Mouse (Mus musculus): ENCODE measurements around the gene Sacs. TPM values are rescaled to one million over a fixed set of nuclear protein-coding genes. Genes with fewer than 3 reads are reported as not detected.

Sacs gene
- polyA plus RNA-seq, 1 experiment = 12.1 TPM

GRCm38 (mm10) chr14:61164461-61164860, 26.2 kb downstream of the Sacs start:
- DNase-seq (ENCODE audit: low read depth) = peak; percentile 47
- TF ChIP-seq CTCF (IDR thresholded peaks at IDR 0.05; ENCODE audit: borderline replicate concordance, extremely low read depth, insufficient read depth, insufficient read length) (no peak), POLR2A (IDR thresholded peaks at IDR 0.05; ENCODE audit: borderline replicate concordance, extremely low read depth, insufficient read depth, insufficient read length, poor library complexity, severe bottlenecking) (no peak)

- no peak for DNase-seq (ENCODE audit: low read depth)
- TF ChIP-seq CTCF (IDR thresholded peaks at IDR 0.05; ENCODE audit: borderline replicate concordance, extremely low read depth, insufficient read depth, insufficient read length) = no peak
- no peak for TF ChIP-seq POLR2A (IDR thresholded peaks at IDR 0.05; ENCODE audit: borderline replicate concordance, extremely low read depth, insufficient read depth, insufficient read length, poor library complexity, severe bottlenecking)
Measured at GRCm38 (mm10) chr14:61165929-61166328, 27.7 kb downstream of the Sacs start.

DNA sequence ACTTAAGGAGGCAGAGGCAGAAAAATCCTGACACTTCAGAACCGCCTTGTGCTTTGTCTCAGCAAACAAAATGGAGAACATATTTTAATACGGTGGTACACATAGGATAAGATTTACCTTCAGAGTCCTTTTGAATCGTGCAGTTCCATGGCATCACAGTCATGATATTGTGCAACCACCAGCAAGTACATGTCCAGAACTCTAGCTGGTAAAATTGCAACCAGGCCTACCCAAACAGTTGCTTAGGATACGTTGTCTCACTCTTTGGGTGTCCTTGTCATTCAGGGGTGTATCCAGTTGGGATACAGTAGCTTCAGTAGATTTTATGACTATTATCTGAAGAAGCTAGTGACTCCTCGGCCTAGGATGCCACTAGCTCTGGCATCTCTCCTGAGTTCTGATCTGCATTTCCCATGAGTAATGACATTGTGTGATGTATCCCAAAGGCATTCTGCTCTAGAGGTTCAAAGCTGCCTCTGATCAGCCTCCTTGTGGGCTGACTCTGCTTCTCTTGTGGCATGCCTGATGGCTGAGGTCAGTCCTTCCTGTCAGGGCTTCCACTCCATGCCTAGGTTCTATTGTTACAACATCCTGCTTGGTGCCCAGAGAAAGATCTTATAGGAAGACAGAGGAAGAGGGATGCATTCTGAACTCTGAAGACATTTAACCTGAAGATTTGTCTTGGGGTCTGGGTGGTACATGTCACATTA, 33.2 kb downstream of the Sacs start:
- no peak for DNase-seq (ENCODE audit: low read depth)
- TF ChIP-seq CTCF (IDR thresholded peaks at IDR 0.05; ENCODE audit: borderline replicate concordance, extremely low read depth, insufficient read depth, insufficient read length) (no peak), POLR2A (IDR thresholded peaks at IDR 0.05; ENCODE audit: borderline replicate concordance, extremely low read depth, insufficient read depth, insufficient read length, poor library complexity, severe bottlenecking) (no peak)

DNA sequence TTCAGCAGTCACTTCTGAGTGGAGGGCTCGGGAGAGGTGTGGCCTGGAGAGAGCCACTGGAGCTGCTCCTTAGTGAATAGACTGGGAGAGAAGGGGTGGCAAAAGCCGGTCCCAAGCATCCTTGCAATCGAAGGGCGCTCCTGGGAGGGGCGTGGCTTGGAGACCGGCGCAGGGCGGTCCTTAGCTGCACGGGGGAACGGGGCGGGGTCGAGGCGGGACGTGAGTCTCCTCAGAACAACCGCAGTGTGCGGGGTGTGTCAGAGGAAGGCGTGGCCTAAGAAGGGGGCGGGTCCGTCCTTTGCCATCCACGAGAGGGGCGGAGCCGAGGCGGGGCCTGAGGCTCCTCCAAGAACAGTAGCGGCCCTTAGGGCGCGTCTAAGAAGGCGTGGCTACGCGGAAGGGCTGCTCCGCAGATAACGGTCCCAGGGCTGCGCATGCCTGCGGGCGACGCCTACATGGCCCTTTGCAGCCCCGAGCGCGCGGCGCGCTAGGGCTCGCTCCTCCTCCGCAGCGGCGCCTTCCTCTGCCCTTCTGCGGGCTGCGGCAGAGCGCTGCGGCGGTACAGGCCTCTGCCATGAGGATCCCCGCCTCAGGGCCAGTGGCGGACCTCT, 34.4 kb downstream of the Sacs start:
- TF ChIP-seq POLR2A (IDR thresholded peaks at IDR 0.05; ENCODE audit: borderline replicate concordance, extremely low read depth, insufficient read depth, insufficient read length, poor library complexity, severe bottlenecking) (peak; percentile 95), CTCF (IDR thresholded peaks at IDR 0.05; ENCODE audit: borderline replicate concordance, extremely low read depth, insufficient read depth, insufficient read length) (no peak)
- peak; percentile 100 for DNase-seq (ENCODE audit: low read depth)

GRCm38 (mm10) chr14:61173229-61173628, 35.0 kb downstream of the Sacs start:
- peak; percentile 88 for DNase-seq (ENCODE audit: low read depth)
- TF ChIP-seq POLR2A (IDR thresholded peaks at IDR 0.05; ENCODE audit: borderline replicate concordance, extremely low read depth, insufficient read depth, insufficient read length, poor library complexity, severe bottlenecking) = no peak
- peak; percentile 41; the same call in 1 of the 2 replicates for TF ChIP-seq CTCF (IDR thresholded peaks at IDR 0.05; ENCODE audit: borderline replicate concordance, extremely low read depth, insufficient read depth, insufficient read length)

DNA sequence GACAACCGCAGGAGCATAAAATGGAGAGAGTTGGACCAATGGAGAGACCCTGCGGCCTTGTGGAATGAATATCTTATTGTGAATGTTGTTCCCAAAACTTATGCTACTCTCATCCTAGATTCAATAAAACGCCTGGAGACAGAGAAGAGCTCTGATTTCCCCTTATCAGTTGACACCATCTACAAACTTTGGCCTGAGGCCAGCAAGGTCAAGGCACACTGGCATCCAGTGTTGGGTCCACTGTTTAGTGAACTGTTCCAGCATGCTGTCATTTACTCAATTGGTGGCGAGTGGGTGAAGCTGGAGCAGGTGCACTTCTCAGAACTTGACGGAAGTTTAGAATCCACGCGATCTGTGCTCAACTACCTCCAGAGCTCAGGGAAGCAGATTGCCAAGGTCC, 53.6 kb downstream of the Sacs start:
- DNase-seq (ENCODE audit: low read depth) = no peak
- TF ChIP-seq POLR2A (IDR thresholded peaks at IDR 0.05; ENCODE audit: borderline replicate concordance, extremely low read depth, insufficient read depth, insufficient read length, poor library complexity, severe bottlenecking) (no peak), CTCF (IDR thresholded peaks at IDR 0.05; ENCODE audit: borderline replicate concordance, extremely low read depth, insufficient read depth, insufficient read length) (no peak)

GRCm38 (mm10) chr14:61192326-61192725, 54.1 kb downstream of the Sacs start:
- TF ChIP-seq POLR2A (IDR thresholded peaks at IDR 0.05; ENCODE audit: borderline replicate concordance, extremely low read depth, insufficient read depth, insufficient read length, poor library complexity, severe bottlenecking) = no peak
- no peak for TF ChIP-seq CTCF (IDR thresholded peaks at IDR 0.05; ENCODE audit: borderline replicate concordance, extremely low read depth, insufficient read depth, insufficient read length)
- no peak for DNase-seq (ENCODE audit: low read depth)

- peak; percentile 65 for DNase-seq (ENCODE audit: low read depth)
- TF ChIP-seq CTCF (IDR thresholded peaks at IDR 0.05; ENCODE audit: borderline replicate concordance, extremely low read depth, insufficient read depth, insufficient read length) = no peak
- no peak for TF ChIP-seq POLR2A (IDR thresholded peaks at IDR 0.05; ENCODE audit: borderline replicate concordance, extremely low read depth, insufficient read depth, insufficient read length, poor library complexity, severe bottlenecking)
Measured at GRCm38 (mm10) chr14:61194416-61194815, 56.2 kb downstream of the Sacs start.

GRCm38 (mm10) chr14:61210111-61210510, 71.9 kb downstream of the Sacs start:
- DNase-seq (ENCODE audit: low read depth) = no peak
- TF ChIP-seq POLR2A (IDR thresholded peaks at IDR 0.05; ENCODE audit: borderline replicate concordance, extremely low read depth, insufficient read depth, insufficient read length, poor library complexity, severe bottlenecking) = no peak
- TF ChIP-seq CTCF (IDR thresholded peaks at IDR 0.05; ENCODE audit: borderline replicate concordance, extremely low read depth, insufficient read depth, insufficient read length) = no peak

GRCm38 (mm10) chr14:61211754-61212153, 73.5 kb downstream of the Sacs start:
- no peak for DNase-seq (ENCODE audit: low read depth)
- no peak for TF ChIP-seq POLR2A (IDR thresholded peaks at IDR 0.05; ENCODE audit: borderline replicate concordance, extremely low read depth, insufficient read depth, insufficient read length, poor library complexity, severe bottlenecking)
- no peak for TF ChIP-seq CTCF (IDR thresholded peaks at IDR 0.05; ENCODE audit: borderline replicate concordance, extremely low read depth, insufficient read depth, insufficient read length)

DNA sequence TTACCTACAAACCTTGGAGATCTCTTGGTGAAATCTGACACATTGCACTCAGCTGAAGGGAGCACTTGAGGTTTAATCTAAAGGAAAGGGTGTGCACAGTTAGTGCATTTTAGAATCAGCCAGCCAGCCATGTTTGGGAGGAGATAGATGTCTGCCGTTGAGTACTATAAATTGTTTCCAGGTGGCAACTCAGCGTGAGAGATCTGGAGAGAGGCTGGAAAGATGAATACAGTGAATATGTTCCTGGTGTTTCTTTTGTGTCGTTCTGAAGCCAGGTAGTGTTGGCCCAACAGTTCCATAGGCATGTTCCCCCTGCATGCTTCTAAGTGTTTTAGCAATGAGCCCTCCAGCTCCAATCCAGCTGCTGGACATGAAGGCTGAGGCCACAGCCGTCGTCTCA, 82.9 kb downstream of the Sacs start:
- no peak for DNase-seq (ENCODE audit: low read depth)
- no peak for TF ChIP-seq CTCF (IDR thresholded peaks at IDR 0.05; ENCODE audit: borderline replicate concordance, extremely low read depth, insufficient read depth, insufficient read length)
- TF ChIP-seq POLR2A (IDR thresholded peaks at IDR 0.05; ENCODE audit: borderline replicate concordance, extremely low read depth, insufficient read depth, insufficient read length, poor library complexity, severe bottlenecking) = no peak

GRCm38 (mm10) chr14:61222506-61222905, 84.2 kb downstream of the Sacs start:
- DNase-seq (ENCODE audit: low read depth) = peak; percentile 51
- TF ChIP-seq POLR2A (IDR thresholded peaks at IDR 0.05; ENCODE audit: borderline replicate concordance, extremely low read depth, insufficient read depth, insufficient read length, poor library complexity, severe bottlenecking) = no peak
- no peak for TF ChIP-seq CTCF (IDR thresholded peaks at IDR 0.05; ENCODE audit: borderline replicate concordance, extremely low read depth, insufficient read depth, insufficient read length)

Data from brain, embryonic 14.5 days (tissue).